Mouse (Mus musculus): ENCODE measurements around the gene Vmn1r192.
"Not testable (repeated sequence)": the region's sequence is repeated elsewhere in the genome, so short reads cannot be mapped to it uniquely, and the experiment has no call there.

The Vmn1r192 gene

DNA sequence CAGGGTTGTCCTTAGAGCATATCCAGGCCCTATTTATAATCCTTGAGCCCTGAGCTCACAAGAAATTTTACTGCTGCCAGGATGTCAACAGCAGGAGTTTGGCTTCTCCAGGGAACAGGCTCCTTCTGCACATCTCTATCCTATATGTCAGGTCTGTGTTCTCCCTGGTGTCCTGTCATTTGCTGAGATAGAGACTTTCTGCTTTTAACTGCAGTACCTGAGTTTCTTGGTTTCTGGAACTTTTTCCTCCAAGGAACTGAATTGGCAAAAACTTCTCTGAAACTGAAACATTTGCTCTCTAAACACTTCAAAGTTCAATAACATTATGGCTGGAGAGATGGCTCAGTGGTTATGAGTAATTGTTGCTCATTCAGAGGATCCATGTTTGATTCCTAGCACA lies at the start of gene Vmn1r192:
TSS of gene Vmn1r192 (minus strand) at position 101 of the 400 bp plus-strand sequence.
- no peak for DNase-seq (ENCODE audit: low spot score in 2 of 2)

DNA sequence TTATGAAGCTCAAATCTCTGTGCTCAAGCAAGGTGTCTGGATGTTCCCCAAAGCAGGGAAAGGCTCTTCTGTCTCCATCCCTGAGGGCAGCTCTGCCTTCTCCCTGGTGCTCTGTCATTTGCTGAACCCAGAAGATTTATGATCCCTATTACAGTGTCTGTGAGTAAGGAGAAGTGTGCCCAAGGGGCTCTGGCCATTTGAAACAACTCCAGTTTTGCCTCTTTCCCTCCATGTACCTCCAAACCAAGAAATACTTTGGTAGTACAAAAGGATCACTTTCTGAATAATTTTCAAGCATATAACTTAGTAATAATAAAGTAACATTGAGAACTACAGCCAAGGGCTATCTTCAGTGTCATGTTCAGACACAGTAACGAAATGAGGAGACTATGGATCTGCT lies 32.1 kb upstream of the Vmn1r192 start, which contains the start of gene Vmn1r193:
TSS of gene Vmn1r193 (minus strand) at position 101 of the 400 bp plus-strand sequence.
- DNase-seq (ENCODE audit: low spot score in 2 of 2), result not testable (repeated sequence)

DNA sequence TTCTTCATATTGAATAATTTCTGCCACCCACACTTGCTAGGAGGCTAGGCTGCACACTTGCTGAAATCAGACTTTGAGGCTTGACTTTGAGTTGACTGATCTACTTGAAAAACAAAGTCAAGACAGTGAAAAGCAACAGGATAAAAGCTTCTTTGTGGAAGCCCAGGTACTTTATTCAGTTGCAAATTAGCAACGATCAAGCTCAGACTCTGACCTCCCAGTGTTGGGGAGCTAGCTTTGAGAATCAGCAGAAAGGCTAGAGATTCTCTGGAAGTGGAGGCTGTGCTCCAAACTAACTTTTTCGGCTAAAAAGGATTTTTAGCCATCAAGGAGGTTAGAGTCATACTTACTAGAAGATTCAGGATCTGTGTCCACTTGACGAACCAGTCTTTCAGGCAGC lies 1.8 kb upstream of the Vmn1r192 start:
- DNase-seq (ENCODE audit: low spot score in 2 of 2), result not testable (repeated sequence)

DNA sequence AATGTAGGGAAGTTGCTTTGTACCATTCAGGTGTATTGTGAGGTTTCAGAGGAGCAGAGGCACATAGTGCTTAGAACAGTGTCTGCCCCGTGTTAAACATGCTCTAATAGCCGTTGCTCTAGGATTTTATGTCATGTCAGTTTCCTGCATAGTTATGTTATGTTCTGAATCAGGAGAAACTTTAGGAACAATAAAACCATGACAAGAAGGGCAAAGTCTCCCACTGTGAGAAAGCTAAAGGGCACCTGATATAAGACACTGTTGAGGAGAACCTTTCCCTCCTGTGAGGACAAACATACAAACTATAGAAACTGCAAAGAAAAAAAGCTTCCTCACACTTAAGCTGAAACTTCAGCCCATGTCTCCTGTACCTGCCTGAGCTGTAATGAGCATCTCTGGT lies 556 bp downstream of the Vmn1r192 start:
- no peak for DNase-seq (ENCODE audit: low spot score in 2 of 2)

DNA sequence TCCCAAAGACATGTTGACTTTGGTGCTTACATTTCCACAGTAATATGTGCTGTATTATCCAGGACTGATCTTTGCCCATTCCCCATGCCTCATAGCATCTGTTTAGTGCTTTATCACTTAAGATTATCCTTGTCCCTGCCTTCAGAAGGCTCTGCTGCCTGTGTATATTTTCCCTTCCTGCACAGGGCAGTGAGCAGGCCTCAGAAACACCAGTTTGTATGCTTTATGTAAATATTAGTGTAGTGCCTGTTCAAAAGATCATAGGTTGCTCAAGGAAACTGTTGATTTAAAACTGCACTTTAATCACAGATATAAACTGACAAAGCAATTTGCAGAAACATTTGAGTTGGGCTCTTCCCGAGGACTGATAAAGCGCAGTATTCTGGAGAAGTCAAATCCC lies 1.6 kb downstream of the Vmn1r192 start:
- DNase-seq (ENCODE audit: low spot score in 2 of 2), result no peak

DNA sequence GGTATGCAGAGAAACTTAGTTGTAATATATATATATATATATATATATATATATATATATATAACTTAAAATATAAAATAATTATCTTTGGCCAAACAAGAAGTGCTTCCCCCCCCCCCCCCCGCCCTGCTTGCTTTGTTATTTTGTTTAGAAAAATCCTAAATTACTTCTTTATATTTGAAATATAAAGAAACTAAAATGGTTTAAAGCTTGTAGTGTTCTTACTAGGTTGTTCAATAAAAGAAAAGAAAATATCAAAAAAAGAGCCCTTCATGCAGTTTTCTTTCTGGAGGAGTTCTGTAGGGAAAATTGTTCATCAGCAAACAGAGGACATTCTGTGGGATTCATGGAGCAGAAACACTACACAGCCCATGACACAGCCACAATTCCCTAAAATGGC lies 7.1 kb downstream of the Vmn1r192 start, which contains the start of gene Vmn1r191:
TSS of gene Vmn1r191 (minus strand) at position 101 of the 400 bp plus-strand sequence.
- DNase-seq (ENCODE audit: low spot score in 2 of 2), result no peak

DNA sequence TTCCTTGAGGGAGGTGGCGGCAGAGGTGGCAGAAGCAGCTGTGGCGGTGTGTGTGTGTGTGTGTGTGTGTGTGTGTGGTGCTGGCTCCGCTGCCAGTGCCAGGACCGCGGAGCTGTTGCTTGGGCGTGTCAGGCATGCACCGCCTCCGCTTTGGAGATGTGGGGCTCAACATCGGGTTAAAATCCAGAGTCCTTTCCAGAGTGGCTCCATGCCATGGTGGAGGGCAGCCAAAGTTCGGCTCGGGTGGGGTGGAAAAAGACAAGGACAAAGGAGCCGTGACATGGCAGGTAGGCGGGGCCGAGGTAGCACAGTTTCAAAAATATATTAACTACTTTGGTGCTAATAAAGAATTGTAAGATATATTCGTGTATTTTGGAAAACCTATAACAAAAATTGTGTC lies 22.5 kb downstream of the Vmn1r192 start:
- no peak for DNase-seq (ENCODE audit: low spot score in 2 of 2)

DNA sequence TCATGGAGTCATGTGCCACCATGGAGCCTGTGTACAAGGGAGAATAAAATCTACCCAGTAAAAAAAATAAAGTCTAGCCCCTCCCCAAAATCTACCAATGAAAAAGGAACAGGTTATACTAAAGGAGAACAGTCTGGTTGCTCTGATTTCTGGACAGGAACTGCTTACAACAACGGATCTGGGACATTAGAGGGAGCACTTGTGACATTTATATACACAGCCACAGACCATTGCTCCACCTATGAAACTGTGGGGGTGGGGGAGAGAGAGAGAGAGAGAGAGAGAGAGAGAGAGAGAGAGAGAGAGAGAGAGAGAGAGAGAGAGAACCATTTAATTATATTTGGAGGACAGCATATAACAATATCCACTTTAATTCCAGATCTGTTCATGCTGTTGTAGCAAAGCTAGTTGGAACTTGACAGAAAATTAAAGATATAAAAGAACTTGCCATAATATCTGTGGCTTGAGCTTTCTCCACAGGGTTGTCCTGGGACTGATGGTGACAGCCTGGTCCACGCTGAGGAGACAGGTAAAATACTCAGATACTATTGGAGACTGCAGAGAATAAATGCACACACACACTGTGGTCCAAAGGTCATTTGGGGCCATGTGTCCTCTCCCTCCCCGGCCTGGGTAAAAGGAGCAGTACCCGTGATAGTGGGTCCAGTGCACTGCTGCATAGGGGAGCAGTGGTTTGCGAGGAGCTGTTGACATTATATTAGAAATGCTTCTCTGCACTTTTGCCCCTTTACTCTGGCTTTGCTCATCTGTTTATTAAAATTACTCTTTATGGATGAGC lies 54.2 kb downstream of the Vmn1r192 start:
- not testable (repeated sequence) for DNase-seq (ENCODE audit: low spot score in 2 of 2)

All from spleen, postnatal 4 days (tissue).